Mouse (Mus musculus) neural tube, embryonic 15.5 days (tissue): ENCODE measurements around the gene Csnk1g2. TPM values are rescaled to one million over a fixed set of nuclear protein-coding genes. Genes with fewer than 3 reads are reported as not detected.

Source experiments
- ATAC-seq: fragments of 200-750 bp; cut with Nextera tagmentation; 2 replicates; pipeline ENCODE4 v1.8.0; 2017; ENCODE audit warnings: mild to moderate bottlenecking, moderate TSS enrichment, moderate library complexity; ENCODE audit not compliant: low FRiP score
- H3K27ac ChIP-seq: fragments of 300-500 bp; sonication (generic); replicated peaks from 2 replicates; pipeline ENCODE4 v1.5.1; 2015; ENCODE audit warnings: mild to moderate bottlenecking, inconsistent platforms
- H3K27me3 ChIP-seq: fragments of 300-500 bp; sonication (generic); replicated peaks from 2 replicates; pipeline ENCODE4 v1.6.1; 2015; ENCODE audit warnings: inconsistent platforms
- H3K36me3 ChIP-seq: fragments of 300-500 bp; sonication (generic); 2 replicates; pipeline ENCODE4 v1.6.1; 2015; ENCODE audit warnings: inconsistent platforms
- H3K4me1 ChIP-seq: fragments of 300-500 bp; sonication (generic); 2 replicates; pipeline ENCODE4 v1.6.1; 2015; ENCODE audit warnings: inconsistent platforms
- H3K4me2 ChIP-seq: fragments of 300-500 bp; sonication (generic); 2 replicates; pipeline ENCODE4 v1.6.1; 2015; ENCODE audit warnings: inconsistent platforms, mild to moderate bottlenecking, moderate library complexity
- H3K4me3 ChIP-seq: fragments of 300-500 bp; sonication (generic); replicated peaks from 2 replicates; pipeline ENCODE4 v1.5.1; 2015; ENCODE audit warnings: mild to moderate bottlenecking, inconsistent platforms
- H3K9ac ChIP-seq: fragments of 300-500 bp; sonication (generic); replicated peaks from 2 replicates; pipeline ENCODE4 v1.6.1; 2015; ENCODE audit warnings: mild to moderate bottlenecking, inconsistent platforms
- H3K9me3 ChIP-seq: fragments of 300-500 bp; sonication (generic); replicated peaks from 2 replicates; pipeline ENCODE4 v1.6.1; 2016; ENCODE audit warnings: inconsistent platforms
- WGBS: fragments of 180-500 bp; shearing (Covaris S2); methylation state at CpG from one replicate; pipeline ENCODE4 v1.1.7; 2015; ENCODE audit warnings: mixed read lengths; 5-methylcytosine and 5-hydroxymethylcytosine counted together
- polyA plus RNA-seq: library from polyadenylated mRNA; unstranded; fragments of >200 nt; fragmentation: Nextera tagmentation; extraction: Ambion mirVana; gene quantifications from 2 replicates; pipeline ENCODE4 v1.2.1, GENCODE M21; 2015

The Csnk1g2 gene
- polyA plus RNA-seq, 1 experiment from 2014 or later: 106 TPM

DNA sequence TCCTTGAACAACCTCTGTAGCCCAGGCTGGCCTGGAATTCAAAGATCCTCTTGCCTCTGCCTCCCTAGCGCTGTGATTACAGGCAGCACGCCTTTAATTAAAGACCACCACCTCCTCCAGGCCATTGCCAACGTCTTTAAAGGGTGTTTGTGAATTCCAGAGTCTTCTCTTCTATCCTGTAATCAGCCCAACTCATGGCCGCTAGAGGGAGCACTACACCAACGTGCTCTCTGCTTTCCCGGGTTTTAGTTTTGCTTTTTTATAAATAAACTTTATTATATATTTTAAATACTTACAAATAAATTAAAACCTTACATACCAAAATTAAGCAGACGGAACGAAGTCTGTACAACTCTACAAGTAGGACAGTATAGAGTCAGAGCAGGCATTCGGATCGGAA lies 36.6 kb downstream of the Csnk1g2 start:
- 14% methylated on average over 10 of the region's 10 CpGs for WGBS
- Histone ChIP-seq H3K9ac (no peak overlapping the region), H3K27ac (peak overlapping the region; percentile 64; the same call in 1 of the 2 replicates), H3K4me1 (peaks cover 29% of the 10 kb centered on the region), H3K4me2 (peak overlapping the region; percentile 40), H3K27me3 (no peaks in the 10 kb centered on the region), H3K9me3 (no peaks in the 10 kb centered on the region), H3K36me3 (no peaks in the 10 kb centered on the region), H3K4me3 (0 out of 2 replicates have a peak overlapping the region, but pooled peaks have one; percentile 12)
- ATAC-seq: no peak

DNA sequence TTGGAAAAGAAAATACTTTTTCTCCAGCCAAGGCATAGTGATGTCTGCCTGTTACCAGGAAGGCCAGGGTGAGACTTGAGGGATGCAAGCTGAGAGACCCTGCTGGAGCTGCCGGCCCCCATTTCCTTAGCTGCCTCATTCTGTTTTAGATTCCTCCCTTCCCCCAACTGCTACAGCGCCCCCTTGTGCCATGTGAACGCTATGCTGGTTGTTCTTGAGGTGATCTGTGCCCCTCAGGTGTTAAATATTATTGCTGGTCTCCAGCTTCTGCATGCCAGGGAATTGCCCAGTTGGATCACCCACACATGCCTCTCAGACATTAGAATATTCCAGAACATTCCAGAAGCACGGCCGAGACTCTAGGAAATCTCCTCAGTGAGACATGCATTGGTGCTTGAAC lies 38.5 kb downstream of the Csnk1g2 start:
- Histone ChIP-seq H3K4me3 (no peak overlapping the region), H3K9me3 (no peaks in the 10 kb centered on the region), H3K27me3 (no peaks in the 10 kb centered on the region), H3K9ac (no peak overlapping the region), H3K27ac (no peak overlapping the region), H3K4me1 (peaks cover 28% of the 10 kb centered on the region), H3K36me3 (peaks cover 8% of the 10 kb centered on the region), H3K4me2 (no peak overlapping the region)
- ATAC-seq: no peak
- 42% methylated on average over 5 of the region's 5 CpGs for WGBS

- Histone ChIP-seq H3K9ac (0 out of 2 replicates have a peak overlapping the region, but pooled peaks have one; percentile 14), H3K9me3 (no peaks in the 10 kb centered on the region), H3K4me3 (no peak overlapping the region), H3K27ac (no peak overlapping the region), H3K4me2 (no peak overlapping the region), H3K27me3 (no peaks in the 10 kb centered on the region), H3K36me3 (peaks cover 33% of the 10 kb centered on the region), H3K4me1 (peaks cover 20% of the 10 kb centered on the region)
- WGBS: 59% methylated on average over 5 of the region's 5 CpGs
- ATAC-seq: no peak
Measured at GRCm38 (mm10) chr10:80663485-80664196, 41.0 kb downstream of the Csnk1g2 start.

- 0 out of 2 replicates have a peak, but pooled peaks have one; percentile 2 for ATAC-seq
- no peak overlapping the region for H3K9ac ChIP-seq
- peaks cover 41% of the 10 kb centered on the region for H3K36me3 ChIP-seq
- no peaks in the 10 kb centered on the region for H3K27me3 ChIP-seq
- H3K4me1 ChIP-seq: peaks cover 15% of the 10 kb centered on the region; the same call in 1 of the 2 replicates
- peak overlapping the region; percentile 60; the same call in 1 of the 2 replicates for H3K27ac ChIP-seq
- no peaks in the 10 kb centered on the region for H3K9me3 ChIP-seq
- peak overlapping the region; percentile 40 for H3K4me2 ChIP-seq
- H3K4me3 ChIP-seq: no peak overlapping the region
- 43% methylated on average over 16 of the region's 16 CpGs for WGBS
Measured at GRCm38 (mm10) chr10:80664197-80665015, 41.8 kb downstream of the Csnk1g2 start.

DNA sequence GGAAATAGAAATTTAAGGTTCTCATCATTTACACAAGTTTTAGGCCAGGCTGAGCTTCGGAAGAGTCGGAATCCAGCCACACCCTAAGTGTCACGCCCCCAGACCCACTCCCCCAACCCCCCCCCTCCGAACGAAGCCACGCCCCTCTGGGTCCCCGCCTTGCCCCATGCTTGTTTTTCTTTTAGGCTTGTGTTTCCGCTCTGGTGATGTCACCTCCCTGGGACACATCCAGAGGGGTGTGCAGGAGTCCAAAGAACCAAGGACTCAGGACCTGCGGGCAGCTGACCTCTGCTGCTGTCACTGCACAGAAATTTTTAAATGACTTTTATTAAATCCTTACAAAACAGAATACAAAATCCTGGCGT lies 42.4 kb downstream of the Csnk1g2 start:
- Histone ChIP-seq H3K27ac (peak overlapping the region; percentile 60; the same call in 1 of the 2 replicates), H3K4me2 (peak overlapping the region; percentile 40), H3K9me3 (no peaks in the 10 kb centered on the region), H3K4me1 (peaks cover 17% of the 10 kb centered on the region; the same call in 1 of the 2 replicates), H3K27me3 (no peaks in the 10 kb centered on the region), H3K4me3 (no peak overlapping the region), H3K9ac (no peak overlapping the region), H3K36me3 (peaks cover 47% of the 10 kb centered on the region)
- 19% methylated on average over 10 of the region's 10 CpGs for WGBS
- 0 out of 2 replicates have a peak, but pooled peaks have one; percentile 11 for ATAC-seq

- Histone ChIP-seq H3K27me3 (no peaks in the 10 kb centered on the region), H3K9me3 (no peaks in the 10 kb centered on the region), H3K9ac (no peak overlapping the region), H3K4me2 (no peak overlapping the region), H3K36me3 (peaks cover 52% of the 10 kb centered on the region), H3K4me1 (peaks cover 22% of the 10 kb centered on the region; the same call in 1 of the 2 replicates), H3K4me3 (no peak overlapping the region), H3K27ac (peak overlapping the region; percentile 60; the same call in 1 of the 2 replicates)
- WGBS: 62% methylated on average over 4 of the region's 4 CpGs
- no peak for ATAC-seq
Measured at GRCm38 (mm10) chr10:80665459-80665858, 42.8 kb downstream of the Csnk1g2 start.

DNA sequence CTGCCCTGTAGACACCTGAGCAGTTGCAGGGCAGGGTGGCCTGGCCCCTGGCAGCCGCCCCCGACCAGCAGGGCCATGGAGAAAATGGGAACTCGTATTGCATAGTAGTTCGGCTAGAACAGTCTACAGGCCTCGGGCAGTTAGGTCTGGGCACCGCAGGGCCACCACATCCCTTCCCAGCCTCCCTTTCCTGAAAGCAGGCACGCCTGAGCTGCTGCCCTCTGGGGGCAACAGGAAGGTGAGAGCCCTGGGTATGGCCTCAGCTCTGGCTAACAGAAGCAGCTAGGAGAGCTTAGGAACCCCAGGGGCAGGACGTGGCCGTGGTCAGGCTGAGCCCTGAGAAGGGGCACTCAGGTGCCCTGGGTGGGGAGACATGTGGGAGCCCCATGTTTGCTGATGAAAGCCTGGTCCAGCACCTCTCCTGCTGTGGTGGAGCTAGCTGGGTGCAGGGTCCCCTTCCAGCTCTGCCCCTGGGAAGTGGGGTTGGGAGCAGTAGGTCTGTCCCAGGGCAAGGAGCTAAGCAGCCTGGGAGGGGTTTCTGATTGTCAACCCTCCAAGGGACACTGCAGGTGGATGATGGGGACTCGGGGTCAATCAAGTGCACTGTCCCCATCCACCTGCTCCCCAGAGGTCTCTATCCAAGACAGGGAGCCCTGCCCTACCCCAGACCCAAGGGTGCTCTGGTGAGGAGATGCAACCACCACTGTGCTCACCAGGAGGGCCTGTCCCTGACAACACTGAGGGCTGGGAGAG lies 43.5 kb downstream of the Csnk1g2 start:
- Histone ChIP-seq H3K4me3 (no peak overlapping the region), H3K27me3 (no peaks in the 10 kb centered on the region), H3K36me3 (peaks cover 59% of the 10 kb centered on the region), H3K27ac (no peak overlapping the region), H3K9me3 (no peaks in the 10 kb centered on the region), H3K9ac (no peak overlapping the region), H3K4me2 (no peak overlapping the region), H3K4me1 (peaks cover 28% of the 10 kb centered on the region; the same call in 1 of the 2 replicates)
- 80% methylated on average over 10 of the region's 10 CpGs for WGBS
- ATAC-seq: no peak

- 86% methylated on average over 19 of the region's 19 CpGs for WGBS
- Histone ChIP-seq H3K36me3 (peaks cover 66% of the 10 kb centered on the region), H3K4me2 (no peak overlapping the region)
Measured at GRCm38 (mm10) chr10:80666837-80667412, 44.3 kb downstream of the Csnk1g2 start.

GRCm38 (mm10) chr10:80668614-80669013 lies 46.0 kb downstream of the Csnk1g2 start:
- peaks cover 51% of the 10 kb centered on the region for H3K4me1 ChIP-seq
- H3K9me3 ChIP-seq: no peaks in the 10 kb centered on the region
- H3K9ac ChIP-seq: no peak overlapping the region
- no peak for ATAC-seq
- peaks cover 68% of the 10 kb centered on the region for H3K36me3 ChIP-seq
- H3K4me2 ChIP-seq: no peak overlapping the region
- H3K27me3 ChIP-seq: no peaks in the 10 kb centered on the region
- H3K4me3 ChIP-seq: no peak overlapping the region
- H3K27ac ChIP-seq: no peak overlapping the region
- 82% methylated on average over 11 of the region's 11 CpGs for WGBS

More at GRCm38 (mm10) chr10:80666837-80667412, 44.3 kb downstream of the Csnk1g2 start:
- ATAC-seq: no peak
- H3K4me3 ChIP-seq: no peak overlapping the region
- H3K27me3 ChIP-seq: no peaks in the 10 kb centered on the region
- H3K4me1 ChIP-seq: peaks cover 35% of the 10 kb centered on the region
- H3K27ac ChIP-seq: no peak overlapping the region
- no peak overlapping the region for H3K9ac ChIP-seq
- H3K9me3 ChIP-seq: no peaks in the 10 kb centered on the region

DNA sequence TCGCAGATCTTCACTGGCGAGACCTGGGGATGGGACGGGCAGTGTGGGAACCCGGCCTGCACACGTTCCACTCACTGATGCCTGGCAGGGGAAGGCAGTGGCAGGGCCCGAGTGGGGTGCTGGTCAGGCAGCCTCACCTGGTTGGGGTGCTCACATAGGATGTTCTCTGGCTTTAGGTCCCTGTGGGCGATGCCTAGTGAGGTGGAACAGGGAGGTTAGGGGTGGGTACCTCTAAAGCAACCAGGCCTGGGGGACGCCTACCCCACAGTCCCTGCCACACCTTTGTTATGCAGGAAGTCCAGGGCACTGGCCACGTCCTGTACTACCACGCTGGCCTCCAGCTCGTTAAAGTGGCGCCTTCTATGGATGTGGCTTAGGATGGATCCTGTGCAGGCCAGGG lies 46.4 kb downstream of the Csnk1g2 start:
- Histone ChIP-seq H3K36me3 (peaks cover 68% of the 10 kb centered on the region), H3K27me3 (no peaks in the 10 kb centered on the region), H3K4me2 (no peak overlapping the region), H3K27ac (no peak overlapping the region), H3K4me1 (peaks cover 55% of the 10 kb centered on the region), H3K9me3 (no peaks in the 10 kb centered on the region), H3K9ac (no peak overlapping the region), H3K4me3 (no peak overlapping the region)
- ATAC-seq: no peak
- 95% methylated on average over 12 of the region's 12 CpGs for WGBS
